Mouse (Mus musculus): ENCODE results near the gene Mpzl2.

- TF ChIP-seq CTCF (IDR thresholded peaks at IDR 0.05; ENCODE audit: control insufficient read depth, insufficient read depth, insufficient replicate concordance, low read depth, low read length) (no peak), POLR2A (IDR thresholded peaks at IDR 0.05; ENCODE audit: control insufficient read depth, low read depth, low read length) (no peak)
Measured at GRCm38 (mm10) chr9:45030341-45030740, 9.3 kb upstream of the Mpzl2 start.
